Mouse (Mus musculus): ENCODE measurements at regions not wholly inside any gene's neighbourhood (a gene's known extent, or its start where the extent isn't known, plus 50 kb on each side); places are given as distances from the start of the nearest gene placed in this dataset.

DNA sequence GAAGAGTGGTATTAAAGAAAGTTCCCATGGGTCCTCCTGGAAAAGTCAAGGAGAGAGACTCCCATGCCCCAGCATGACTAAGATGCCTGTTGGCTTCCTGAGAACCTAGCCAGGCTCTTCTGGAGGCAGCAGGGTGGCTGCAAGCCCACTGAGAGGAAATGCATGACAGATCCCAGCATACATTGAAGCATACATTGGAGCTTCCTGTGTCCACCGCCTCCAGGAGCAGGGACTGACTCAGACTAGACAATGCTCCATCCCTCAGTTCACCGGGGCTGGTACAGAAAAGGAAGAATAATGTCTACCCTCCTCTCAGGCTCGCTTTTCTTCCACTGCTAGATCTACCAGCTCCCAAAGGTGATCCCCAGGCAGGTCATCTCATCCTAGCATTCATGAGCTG, 104.7 kb upstream of the Zfp703 start:
- no peak overlapping the region for H3K4me3 ChIP-seq (ENCODE audit: low read depth, low read length)
- DNase-seq (ENCODE audit: low spot score), result no peak
- no peak overlapping the region for H3K27ac ChIP-seq (replicated peaks; ENCODE audit: low read depth, low read length)
- no peaks in the 10 kb centered on the region for H3K36me3 ChIP-seq (replicated peaks; ENCODE audit: control insufficient read depth, insufficient read depth, low read depth, low read length)
- H3K4me2 ChIP-seq (ENCODE audit: low read depth, low read length), result no peak overlapping the region
- 88% methylated on average over 3 of the region's 3 CpGs for WGBS
- no peak overlapping the region for H3K9ac ChIP-seq (replicated peaks; ENCODE audit: low read length)
- no peaks in the 10 kb centered on the region; the same call in 1 of the 2 replicates for H3K27me3 ChIP-seq (ENCODE audit: control insufficient read depth, insufficient read depth, low read length)
- ATAC-seq (replicated peaks; ENCODE audit: insufficient number of reproducible peaks, low FRiP score, low TSS enrichment, low read depth), result no peak
- H3K4me1 ChIP-seq (ENCODE audit: control insufficient read depth, insufficient read depth, low read length), result peaks cover 4% of the 10 kb centered on the region
- peaks cover 3% of the 10 kb centered on the region; the same call in 1 of the 2 replicates for H3K9me3 ChIP-seq (replicated peaks; ENCODE audit: control insufficient read depth, low read length)

- Histone ChIP-seq H3K4me2 (ENCODE audit: low read depth, low read length) (no peak overlapping the region), H3K4me3 (ENCODE audit: low read depth, low read length) (no peak overlapping the region), H3K27ac (replicated peaks; ENCODE audit: low read depth, low read length) (no peak overlapping the region), H3K9me3 (replicated peaks; ENCODE audit: control insufficient read depth, low read length) (peaks cover 3% of the 10 kb centered on the region; the same call in 1 of the 2 replicates), H3K27me3 (ENCODE audit: control insufficient read depth, insufficient read depth, low read length) (no peaks in the 10 kb centered on the region; the same call in 1 of the 2 replicates), H3K9ac (replicated peaks; ENCODE audit: low read length) (no peak overlapping the region), H3K36me3 (replicated peaks; ENCODE audit: control insufficient read depth, insufficient read depth, low read depth, low read length) (no peaks in the 10 kb centered on the region), H3K4me1 (ENCODE audit: control insufficient read depth, insufficient read depth, low read length) (peaks cover 1% of the 10 kb centered on the region; the same call in 1 of the 2 replicates)
- no peak for ATAC-seq (replicated peaks; ENCODE audit: insufficient number of reproducible peaks, low FRiP score, low TSS enrichment, low read depth)
- no peak for DNase-seq (ENCODE audit: low spot score)
- WGBS, result 58% methylated on average over 8 of the region's 8 CpGs
These were observed 104.3 kb upstream of the Zfp703 start for GRCm38 (mm10) chr8:26872815-26873214.

DNA sequence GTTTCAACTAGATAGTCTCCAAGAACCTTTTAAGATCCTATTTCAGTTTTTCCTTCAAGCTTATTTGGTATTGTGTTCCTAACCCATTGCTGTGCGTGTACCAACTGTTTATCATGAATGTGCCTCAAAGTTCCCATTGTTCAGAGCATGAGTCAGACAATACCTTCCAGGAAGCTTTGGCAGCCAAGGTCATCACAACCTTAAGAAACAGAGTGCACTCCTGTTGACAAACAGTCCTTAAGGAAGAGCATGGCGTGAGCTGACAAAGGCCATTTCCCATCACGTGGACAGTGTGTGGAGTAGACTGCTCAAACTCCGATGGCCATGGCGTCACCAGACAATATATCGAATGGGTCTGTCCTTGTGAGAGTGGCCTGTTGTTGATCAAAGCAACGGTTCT, 96.9 kb upstream of the Zfp703 start:
- Histone ChIP-seq H3K27me3 (ENCODE audit: control insufficient read depth, insufficient read depth, low read length) (no peaks in the 10 kb centered on the region), H3K36me3 (replicated peaks; ENCODE audit: control insufficient read depth, insufficient read depth, low read depth, low read length) (no peaks in the 10 kb centered on the region), H3K9ac (replicated peaks; ENCODE audit: low read length) (no peak overlapping the region), H3K4me2 (ENCODE audit: low read depth, low read length) (no peak overlapping the region), H3K9me3 (replicated peaks; ENCODE audit: control insufficient read depth, low read length) (no peaks in the 10 kb centered on the region), H3K4me1 (ENCODE audit: control insufficient read depth, insufficient read depth, low read length) (no peaks in the 10 kb centered on the region), H3K27ac (replicated peaks; ENCODE audit: low read depth, low read length) (no peak overlapping the region), H3K4me3 (ENCODE audit: low read depth, low read length) (no peak overlapping the region)
- 78% methylated on average over 7 of the region's 7 CpGs for WGBS
- ATAC-seq (replicated peaks; ENCODE audit: insufficient number of reproducible peaks, low FRiP score, low TSS enrichment, low read depth) (no peak), DNase-seq (ENCODE audit: low spot score) (no peak)

DNA sequence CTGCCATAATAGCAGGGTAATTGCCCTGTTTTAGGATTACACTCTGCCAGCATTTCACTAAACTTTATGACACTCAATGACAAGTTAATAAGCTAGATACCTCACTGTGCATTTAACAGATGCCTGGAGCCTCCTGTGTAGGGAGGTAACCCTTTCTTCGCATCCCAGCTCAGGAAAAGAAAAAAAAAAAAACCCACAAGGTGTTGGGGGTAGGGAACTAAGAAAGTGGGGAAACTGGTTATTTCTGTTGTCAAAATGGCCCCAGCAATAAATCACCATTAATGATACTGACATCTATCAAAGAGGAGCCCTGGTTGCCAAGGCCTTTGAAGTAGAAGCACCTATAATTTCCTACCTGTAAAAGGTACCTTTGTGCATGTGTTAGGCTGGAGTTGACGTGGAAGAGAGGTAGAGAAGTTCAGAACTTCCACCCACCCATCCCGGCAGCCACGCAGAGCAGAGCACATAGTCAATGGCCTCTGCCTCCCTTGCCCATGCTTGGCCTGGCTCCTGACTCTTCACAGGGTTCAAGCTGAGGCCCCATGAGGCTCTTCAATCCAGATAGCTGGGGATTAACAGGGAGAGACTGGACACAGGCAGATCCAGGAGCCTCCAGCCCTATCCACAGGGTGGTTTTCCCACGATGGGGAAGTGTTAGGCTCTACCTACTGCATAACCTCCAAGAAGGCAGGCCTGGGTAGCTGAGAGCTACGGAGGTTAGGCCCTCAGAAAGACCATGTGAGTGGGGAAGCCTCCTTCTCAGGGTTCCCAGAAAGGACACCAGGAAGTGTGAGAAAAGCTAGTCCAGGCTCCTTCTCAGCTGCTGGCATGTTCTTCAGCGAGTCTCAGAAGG, 95.6 kb upstream of the Zfp703 start:
- ATAC-seq (replicated peaks; ENCODE audit: insufficient number of reproducible peaks, low FRiP score, low TSS enrichment, low read depth), result no peak
- no peaks in the 10 kb centered on the region for H3K9me3 ChIP-seq (replicated peaks; ENCODE audit: control insufficient read depth, low read length)
- 79% methylated on average over 7 of the region's 7 CpGs for WGBS

GRCm38 (mm10) chr8:26882616-26883015, 94.5 kb upstream of the Zfp703 start:
- 77% methylated on average over 5 of the region's 5 CpGs for WGBS
- Histone ChIP-seq H3K9ac (replicated peaks; ENCODE audit: low read length) (no peak overlapping the region), H3K9me3 (replicated peaks; ENCODE audit: control insufficient read depth, low read length) (no peaks in the 10 kb centered on the region), H3K4me1 (ENCODE audit: control insufficient read depth, insufficient read depth, low read length) (no peaks in the 10 kb centered on the region), H3K4me2 (ENCODE audit: low read depth, low read length) (no peak overlapping the region), H3K27me3 (ENCODE audit: control insufficient read depth, insufficient read depth, low read length) (no peaks in the 10 kb centered on the region), H3K36me3 (replicated peaks; ENCODE audit: control insufficient read depth, insufficient read depth, low read depth, low read length) (no peaks in the 10 kb centered on the region), H3K27ac (replicated peaks; ENCODE audit: low read depth, low read length) (no peak overlapping the region), H3K4me3 (ENCODE audit: low read depth, low read length) (no peak overlapping the region)
- no peak for ATAC-seq (replicated peaks; ENCODE audit: insufficient number of reproducible peaks, low FRiP score, low TSS enrichment, low read depth)
- no peak for DNase-seq (ENCODE audit: low spot score)

More for the DNA sequence above, 95.6 kb upstream of the Zfp703 start:
- no peak overlapping the region for H3K4me3 ChIP-seq (ENCODE audit: low read depth, low read length)
- no peaks in the 10 kb centered on the region for H3K4me1 ChIP-seq (ENCODE audit: control insufficient read depth, insufficient read depth, low read length)
- peak; percentile 49 for DNase-seq (ENCODE audit: low spot score)
- H3K9ac ChIP-seq (replicated peaks; ENCODE audit: low read length), result no peak overlapping the region
- H3K4me2 ChIP-seq (ENCODE audit: low read depth, low read length), result no peak overlapping the region
- H3K27ac ChIP-seq (replicated peaks; ENCODE audit: low read depth, low read length), result no peak overlapping the region
- no peaks in the 10 kb centered on the region for H3K36me3 ChIP-seq (replicated peaks; ENCODE audit: control insufficient read depth, insufficient read depth, low read depth, low read length)
- H3K27me3 ChIP-seq (ENCODE audit: control insufficient read depth, insufficient read depth, low read length), result no peaks in the 10 kb centered on the region

GRCm38 (mm10) chr8:26883285-26883684, 93.8 kb upstream of the Zfp703 start:
- WGBS, result 85% methylated on average over 5 of the region's 5 CpGs

DNA sequence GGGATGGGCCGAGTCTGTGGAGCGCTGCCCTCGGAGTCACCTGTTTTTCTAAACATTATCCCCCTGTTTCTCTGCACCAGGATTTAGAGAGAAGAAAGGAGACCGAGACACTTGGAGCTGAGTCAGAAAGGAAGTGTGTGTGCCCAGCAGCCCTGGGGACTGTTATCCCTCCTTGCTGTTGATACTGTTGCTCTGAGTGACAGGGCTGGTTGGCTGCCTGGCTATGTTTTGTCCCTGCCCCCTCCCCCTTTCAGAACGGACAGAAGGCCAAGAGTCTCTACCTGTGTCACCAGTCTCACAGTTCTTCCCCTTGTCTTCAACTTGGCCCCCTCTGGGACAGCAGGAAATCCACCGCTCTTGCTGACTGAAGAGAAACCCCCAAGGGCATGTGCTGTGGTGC, 93.4 kb upstream of the Zfp703 start:
- Histone ChIP-seq H3K9me3 (replicated peaks; ENCODE audit: control insufficient read depth, low read length) (no peaks in the 10 kb centered on the region), H3K27ac (replicated peaks; ENCODE audit: low read depth, low read length) (no peak overlapping the region), H3K9ac (replicated peaks; ENCODE audit: low read length) (no peak overlapping the region), H3K4me1 (ENCODE audit: control insufficient read depth, insufficient read depth, low read length) (no peaks in the 10 kb centered on the region), H3K36me3 (replicated peaks; ENCODE audit: control insufficient read depth, insufficient read depth, low read depth, low read length) (no peaks in the 10 kb centered on the region), H3K4me3 (ENCODE audit: low read depth, low read length) (no peak overlapping the region), H3K27me3 (ENCODE audit: control insufficient read depth, insufficient read depth, low read length) (no peaks in the 10 kb centered on the region), H3K4me2 (ENCODE audit: low read depth, low read length) (no peak overlapping the region)
- ATAC-seq (replicated peaks; ENCODE audit: insufficient number of reproducible peaks, low FRiP score, low TSS enrichment, low read depth), result no peak
- WGBS, result 60% methylated on average over 6 of the region's 6 CpGs
- no peak for DNase-seq (ENCODE audit: low spot score)

More at GRCm38 (mm10) chr8:26883285-26883684, 93.8 kb upstream of the Zfp703 start:
- Histone ChIP-seq H3K4me3 (ENCODE audit: low read depth, low read length) (no peak overlapping the region), H3K36me3 (replicated peaks; ENCODE audit: control insufficient read depth, insufficient read depth, low read depth, low read length) (no peaks in the 10 kb centered on the region), H3K27ac (replicated peaks; ENCODE audit: low read depth, low read length) (no peak overlapping the region), H3K9ac (replicated peaks; ENCODE audit: low read length) (no peak overlapping the region), H3K9me3 (replicated peaks; ENCODE audit: control insufficient read depth, low read length) (no peaks in the 10 kb centered on the region), H3K4me2 (ENCODE audit: low read depth, low read length) (no peak overlapping the region), H3K4me1 (ENCODE audit: control insufficient read depth, insufficient read depth, low read length) (no peaks in the 10 kb centered on the region), H3K27me3 (ENCODE audit: control insufficient read depth, insufficient read depth, low read length) (no peaks in the 10 kb centered on the region)
- ATAC-seq (replicated peaks; ENCODE audit: insufficient number of reproducible peaks, low FRiP score, low TSS enrichment, low read depth), result no peak
- DNase-seq (ENCODE audit: low spot score), result no peak

DNA sequence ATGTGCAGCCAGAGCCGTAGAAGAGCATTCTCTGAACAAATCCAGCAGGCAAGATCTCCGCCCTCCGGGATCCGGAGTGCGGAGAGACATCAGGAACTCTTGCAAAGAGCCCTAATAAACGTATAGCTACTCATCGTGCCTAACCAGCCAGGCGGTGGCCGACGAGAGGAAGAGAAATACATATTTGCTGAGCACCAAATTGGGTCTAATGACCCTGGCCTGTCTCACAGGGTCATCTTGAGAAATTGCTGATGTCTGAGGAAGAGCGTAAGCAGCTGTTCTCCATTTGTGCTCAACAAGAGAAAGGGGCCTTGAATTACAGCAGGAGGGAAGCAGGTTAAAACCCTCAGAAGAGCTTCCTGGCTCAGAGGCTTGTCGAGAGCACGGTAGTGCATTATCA, 92.8 kb upstream of the Zfp703 start:
- Histone ChIP-seq H3K4me2 (ENCODE audit: low read depth, low read length) (no peak overlapping the region), H3K9ac (replicated peaks; ENCODE audit: low read length) (no peak overlapping the region), H3K27me3 (ENCODE audit: control insufficient read depth, insufficient read depth, low read length) (no peaks in the 10 kb centered on the region), H3K36me3 (replicated peaks; ENCODE audit: control insufficient read depth, insufficient read depth, low read depth, low read length) (no peaks in the 10 kb centered on the region), H3K4me1 (ENCODE audit: control insufficient read depth, insufficient read depth, low read length) (no peaks in the 10 kb centered on the region), H3K9me3 (replicated peaks; ENCODE audit: control insufficient read depth, low read length) (no peaks in the 10 kb centered on the region), H3K27ac (replicated peaks; ENCODE audit: low read depth, low read length) (no peak overlapping the region), H3K4me3 (ENCODE audit: low read depth, low read length) (no peak overlapping the region)
- ATAC-seq (replicated peaks; ENCODE audit: insufficient number of reproducible peaks, low FRiP score, low TSS enrichment, low read depth) (no peak), DNase-seq (ENCODE audit: low spot score) (peak; percentile 51)
- 58% methylated on average over 13 of the region's 13 CpGs for WGBS

Measured in embryonic facial prominence, embryonic 11.5 days (tissue).